Mouse (Mus musculus) layer of hippocampus, adult 6 months (tissue): ENCODE measurements around the gene Fbxo39. TPM values are rescaled to one million over a fixed set of nuclear protein-coding genes. Genes with fewer than 3 reads are reported as not detected.

Source experiments
- long read RNA-seq, 2 experiments: library from polyadenylated mRNA; unstranded; transcript quantifications; one replicate each; pipeline ENCODE4 v2.0.0; 2019 to 2020
- polyA plus RNA-seq: library from polyadenylated mRNA; unstranded; fragments of <200 nt; fragmentation: Nextera tagmentation; gene quantifications from 2 replicates; pipeline ENCODE4 v1.2.3, GENCODE M21; 2021

The Fbxo39 gene
- polyA plus RNA-seq = not detected in 2 replicates
- long read RNA-seq, experiment 1 = 0 reads
- long read RNA-seq, experiment 2 = 0 reads

DNA sequence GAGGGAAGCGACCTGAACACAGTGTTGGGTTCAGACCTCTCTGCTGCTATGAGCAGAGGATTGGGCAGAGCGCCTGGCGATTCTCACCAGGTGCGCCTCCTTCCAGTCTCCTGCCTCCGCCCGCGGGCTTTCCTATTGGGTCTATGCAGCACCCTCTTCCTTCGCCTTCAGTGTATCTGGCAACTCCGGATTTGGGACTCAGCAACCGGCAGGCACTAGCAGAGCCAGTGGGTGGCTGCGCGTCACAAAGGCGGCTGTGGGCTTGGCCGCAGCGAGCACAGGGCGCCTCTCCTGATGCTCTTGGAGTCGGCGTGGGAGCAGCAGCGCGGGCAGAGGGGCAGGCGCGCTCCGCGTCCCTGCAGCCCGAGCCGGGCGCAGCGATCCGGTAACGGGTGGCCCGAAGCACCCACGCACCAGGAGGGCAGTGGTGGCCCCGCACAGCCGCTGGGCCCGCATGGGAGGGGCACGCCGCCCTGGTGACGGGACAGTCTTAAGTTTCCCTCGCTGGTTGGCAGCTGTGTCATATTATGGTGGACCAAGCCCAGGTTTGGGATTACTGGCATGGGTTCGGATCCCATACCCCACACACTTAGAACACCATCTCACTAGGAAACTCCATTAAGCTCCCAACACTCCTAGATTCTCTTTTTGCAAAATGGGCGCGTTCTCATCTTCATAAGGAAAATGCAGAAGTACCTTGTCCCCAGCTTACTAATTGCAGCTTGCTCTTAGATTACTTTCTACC, at the start of gene Fbxo39:
TSS of gene Fbxo39 (plus strand) at position 294 of the 745 bp plus-strand sequence.

GRCm38 (mm10) chr11:72266960-72267560, 47.2 kb upstream of the Fbxo39 start, which contains the start of gene Slc13a5:
TSS of gene Slc13a5 (minus strand) at chr11:72267222.

GRCm38 (mm10) chr11:72301334-72301733, 12.9 kb upstream of the Fbxo39 start, which contains the start of gene Xaf1:
TSS of gene Xaf1 (plus strand) at chr11:72301629.

DNA sequence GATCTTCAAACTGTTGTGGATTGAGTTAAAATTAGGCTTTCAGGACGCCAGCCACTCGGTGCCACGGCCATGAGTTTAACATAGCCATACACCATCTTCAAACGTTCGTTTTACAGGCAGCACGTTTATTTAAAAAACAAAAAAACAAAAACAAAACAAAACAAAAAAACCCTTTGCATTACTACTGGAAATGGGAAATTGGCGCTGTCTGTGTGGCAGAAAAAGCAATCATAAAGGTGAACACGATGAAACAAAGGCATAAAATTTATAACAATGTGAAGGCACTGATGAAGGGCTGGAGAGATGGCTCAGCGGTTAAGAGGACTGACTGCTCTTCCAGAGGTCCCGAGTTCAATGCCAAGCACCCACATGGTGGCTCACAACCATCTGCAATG, 48.1 kb downstream of the Fbxo39 start, which contains the start of gene Tekt1:
TSS of gene Tekt1 (minus strand) at position 96 of the 395 bp plus-strand sequence.

Other genes with a start within 250 kb of the Fbxo39 start
- 3.2 and 4.2 TPM in 2 replicates for gene Pitpnm3, start 178.7 kb upstream of the Fbxo39 start, polyA plus RNA-seq
- 0.05 and 0.08 TPM in 2 replicates for gene Gm43951, start 107.6 kb upstream of the Fbxo39 start, polyA plus RNA-seq
- gene 4933427D14Rik, start 107.0 kb upstream of the Fbxo39 start, polyA plus RNA-seq = 2.5 and 3.0 TPM in 2 replicates
- 142 and 143 TPM in 2 replicates for gene Txndc17, start 106.9 kb upstream of the Fbxo39 start, polyA plus RNA-seq
- gene Med31, start 98.9 kb upstream of the Fbxo39 start, polyA plus RNA-seq = 30.2 and 32.5 TPM in 2 replicates
- gene Slc13a5, start 47.2 kb upstream of the Fbxo39 start, polyA plus RNA-seq = 5.8 and 8.2 TPM in 2 replicates
- 10.8 and 14.8 TPM in 2 replicates for gene Xaf1, start 12.8 kb upstream of the Fbxo39 start, polyA plus RNA-seq
- gene Tekt1, start 48.0 kb downstream of the Fbxo39 start, polyA plus RNA-seq = 6.6 and 11.4 TPM in 2 replicates
- gene Smtnl2, start 97.3 kb downstream of the Fbxo39 start, polyA plus RNA-seq = 0.80 and 1.1 TPM in 2 replicates
- gene Ggt6, start 121.1 kb downstream of the Fbxo39 start, polyA plus RNA-seq = 0.16 and 0.21 TPM in 2 replicates
- 9.0 and 9.3 TPM in 2 replicates for gene Mybbp1a, start 126.9 kb downstream of the Fbxo39 start, polyA plus RNA-seq
- gene Spns2, start 175.5 kb downstream of the Fbxo39 start, polyA plus RNA-seq = 5.6 and 5.7 TPM in 2 replicates
- gene Spns3, start 236.1 kb downstream of the Fbxo39 start, polyA plus RNA-seq = 0.24 and 0.30 TPM in 2 replicates